Mouse (Mus musculus) hindbrain, embryonic 14.5 days (tissue): ENCODE data around the gene Nynrin. TPM values are rescaled to one million over a fixed set of nuclear protein-coding genes. Genes with fewer than 3 reads are reported as not detected.

Experiments used
- ATAC-seq: fragments of 200-750 bp; cut with Nextera tagmentation; 2 replicates; pipeline ENCODE4 v1.8.0; 2017; ENCODE audit warnings: moderate number of reproducible peaks, mild to moderate bottlenecking, moderate TSS enrichment, moderate library complexity; ENCODE audit not compliant: low FRiP score
- DNase-seq: peaks from one replicate; pipeline ENCODE4 v3.0.0-alpha.2; 2015; ENCODE audit warnings: low spot score
- H3K27ac ChIP-seq: fragments of 300-500 bp; sonication (generic); 2 replicates; pipeline ENCODE4 v1.5.1; 2014; ENCODE audit warnings: mild to moderate bottlenecking, moderate library complexity
- H3K27me3 ChIP-seq: fragments of 300-500 bp; sonication (generic); 2 replicates; pipeline ENCODE4 v1.6.1; 2014; ENCODE audit warnings: mild to moderate bottlenecking, low read length, mixed read lengths; ENCODE audit not compliant: control insufficient read depth, insufficient read depth
- H3K36me3 ChIP-seq: fragments of 300-500 bp; sonication (generic); replicated peaks from 2 replicates; pipeline ENCODE4 v1.6.1; 2014; ENCODE audit not compliant: control insufficient read depth, insufficient read depth
- H3K4me1 ChIP-seq: fragments of 300-500 bp; sonication (generic); replicated peaks from 2 replicates; pipeline ENCODE4 v1.6.1; 2014; ENCODE audit warnings: antibody characterized with exemption, low read length, mixed read lengths; ENCODE audit not compliant: control insufficient read depth, insufficient read depth
- H3K4me2 ChIP-seq: fragments of 300-500 bp; sonication (generic); replicated peaks from 2 replicates; pipeline ENCODE4 v1.6.1; 2014; ENCODE audit warnings: mild to moderate bottlenecking, moderate library complexity
- H3K4me3 ChIP-seq: fragments of 300-500 bp; sonication (generic); replicated peaks from 2 replicates; pipeline ENCODE4 v1.5.1; 2014; ENCODE audit warnings: mild to moderate bottlenecking, low read length
- H3K9ac ChIP-seq: fragments of 300-500 bp; sonication (generic); 2 replicates; pipeline ENCODE4 v1.6.1; 2014
- H3K9me3 ChIP-seq: fragments of 300-500 bp; sonication (generic); 2 replicates; pipeline ENCODE4 v1.6.1; 2016; ENCODE audit warnings: low read length; ENCODE audit not compliant: control insufficient read depth
- WGBS: fragments of 180-500 bp; shearing (Covaris S2); extraction: QIAGEN DNeasy Blood & Tissue Kit; methylation state at CpG from one replicate; pipeline ENCODE4 v1.1.7; 2014; 5-methylcytosine and 5-hydroxymethylcytosine counted together
- polyA plus RNA-seq: library from polyadenylated mRNA; unstranded; fragments of >200 nt; fragmentation: Nextera tagmentation; extraction: Ambion mirVana; gene quantifications from 2 replicates; pipeline ENCODE4 v1.2.1, GENCODE M21; 2014

Nynrin gene
- polyA plus RNA-seq, 1 experiment from 2014 or later, result 10.8 TPM

DNA sequence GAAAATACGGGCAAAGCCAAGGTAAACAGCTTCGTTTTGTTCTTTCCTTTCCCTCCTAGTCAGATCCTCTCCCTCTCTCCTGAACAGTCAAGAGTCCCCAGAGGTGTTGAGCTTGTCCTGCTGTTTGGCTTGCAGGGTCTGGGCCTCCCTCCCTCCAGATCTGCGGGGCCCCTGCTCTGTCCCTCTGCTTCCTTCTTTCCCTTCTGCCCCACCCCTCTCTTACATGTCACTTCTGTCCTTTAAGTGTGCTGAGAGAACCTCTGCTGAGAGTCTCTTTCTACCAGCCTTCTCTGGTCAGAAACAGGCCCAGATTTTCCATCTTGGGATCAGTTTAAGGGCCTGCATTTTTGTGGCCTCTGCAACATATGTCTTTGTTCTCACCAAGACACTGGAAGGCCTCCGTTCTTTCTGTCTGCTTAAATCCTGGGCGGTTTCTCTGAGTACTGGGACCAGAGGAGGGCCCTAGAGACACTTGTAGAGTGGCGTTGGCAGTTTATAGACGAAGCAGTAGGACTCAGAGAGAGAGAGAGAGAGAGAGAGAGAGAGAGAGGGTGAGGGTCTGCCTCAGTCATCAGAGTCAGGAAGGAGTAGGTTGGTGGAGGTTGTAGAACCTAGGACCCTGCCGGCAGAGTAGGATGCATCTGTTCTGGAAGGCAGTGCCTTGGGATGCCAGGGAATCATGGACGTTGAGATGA is 743 bp downstream of the Nynrin start:
- peak overlapping the region; percentile 68 for H3K4me3 ChIP-seq
- H3K4me2 ChIP-seq, result peak overlapping the region; percentile 88
- no peaks in the 10 kb centered on the region for H3K27me3 ChIP-seq
- DNase-seq, result no peak
- no peaks in the 10 kb centered on the region for H3K36me3 ChIP-seq
- peak overlapping the region; percentile 88 for H3K9ac ChIP-seq
- H3K9me3 ChIP-seq, result no peaks in the 10 kb centered on the region
- WGBS, result 0% methylated on average over 9 of the region's 9 CpGs
- peak overlapping the region; percentile 86 for H3K27ac ChIP-seq
- ATAC-seq, result peak; percentile 6; the same call in 1 of the 2 replicates
- H3K4me1 ChIP-seq, result peaks cover 48% of the 10 kb centered on the region

DNA sequence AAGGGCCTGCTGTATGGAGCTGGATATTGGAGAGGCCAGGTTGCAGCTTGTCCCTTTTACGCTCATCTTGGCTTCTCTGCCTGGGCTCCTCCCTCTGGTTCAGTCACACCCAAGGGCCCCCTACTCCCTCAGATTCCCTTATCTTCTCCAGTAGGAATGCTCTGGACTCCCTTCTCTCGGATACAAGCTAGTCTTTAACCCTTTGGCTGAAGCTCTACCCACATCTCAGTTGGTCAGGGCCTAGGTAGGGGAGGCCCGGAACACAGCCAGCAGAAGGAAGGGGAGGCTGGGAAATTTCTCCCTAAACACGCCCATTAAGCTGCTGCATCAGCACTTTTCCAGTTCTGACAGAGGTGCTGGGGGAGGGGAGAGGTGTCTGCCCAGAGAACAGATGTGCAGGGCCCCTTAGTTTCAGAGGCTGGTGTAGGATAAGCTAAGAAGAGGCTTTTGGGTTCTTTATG is 1.3 kb downstream of the Nynrin start:
- Histone ChIP-seq H3K9me3 (no peaks in the 10 kb centered on the region), H3K4me3 (peak overlapping the region; percentile 68), H3K9ac (peak overlapping the region; percentile 88), H3K4me1 (peaks cover 48% of the 10 kb centered on the region), H3K4me2 (peak overlapping the region; percentile 88), H3K36me3 (no peaks in the 10 kb centered on the region), H3K27ac (peak overlapping the region; percentile 86), H3K27me3 (no peaks in the 10 kb centered on the region)
- WGBS, result 4% methylated on average over 4 of the region's 4 CpGs
- DNase-seq (peak; percentile 56), ATAC-seq (peak; percentile 15; the same call in 1 of the 2 replicates)

GRCm38 (mm10) chr14:55857588-55857987 is 3.8 kb downstream of the Nynrin start:
- Histone ChIP-seq H3K27ac (no peak overlapping the region), H3K9me3 (no peaks in the 10 kb centered on the region), H3K4me2 (peak overlapping the region; percentile 88), H3K27me3 (no peaks in the 10 kb centered on the region), H3K4me1 (peaks cover 44% of the 10 kb centered on the region), H3K36me3 (0 out of 2 replicates have a peak, but pooled peaks cover under 1% of the 10 kb centered on the region), H3K9ac (0 out of 2 replicates have a peak overlapping the region, but pooled peaks have one; percentile 4), H3K4me3 (no peak overlapping the region)
- 69% methylated on average over 4 of the region's 4 CpGs for WGBS
- no peak for ATAC-seq
- DNase-seq, result no peak

GRCm38 (mm10) chr14:55862186-55862585 is 8.4 kb downstream of the Nynrin start:
- Histone ChIP-seq H3K4me1 (peaks cover 14% of the 10 kb centered on the region), H3K4me3 (no peak overlapping the region), H3K27me3 (no peaks in the 10 kb centered on the region), H3K9ac (no peak overlapping the region), H3K9me3 (no peaks in the 10 kb centered on the region), H3K36me3 (peaks cover 37% of the 10 kb centered on the region), H3K27ac (no peak overlapping the region), H3K4me2 (no peak overlapping the region)
- DNase-seq, result no peak
- ATAC-seq, result no peak
- WGBS, result 87% methylated on average over 6 of the region's 6 CpGs

DNA sequence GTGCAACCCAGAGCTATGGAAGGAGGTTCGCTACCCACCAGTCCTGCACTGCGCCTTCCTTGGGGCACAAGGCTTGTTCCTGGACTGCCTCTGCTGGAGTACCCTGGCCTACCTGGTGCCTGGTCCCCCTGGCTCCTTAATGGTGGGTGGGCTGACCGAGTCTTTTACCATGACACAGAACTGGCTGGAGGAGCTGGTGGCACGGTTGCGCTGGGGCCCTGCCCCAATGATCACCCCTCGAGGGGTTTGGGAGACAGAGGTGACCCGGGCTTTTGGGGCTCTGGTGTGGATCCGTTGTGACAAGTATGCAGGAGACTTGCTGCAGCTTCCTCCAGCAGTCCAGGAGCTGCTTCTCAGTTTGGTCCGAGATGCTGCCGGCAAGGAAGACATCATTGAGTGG is 9.2 kb downstream of the Nynrin start:
- no peak overlapping the region for H3K4me3 ChIP-seq
- no peak overlapping the region for H3K4me2 ChIP-seq
- H3K36me3 ChIP-seq, result peaks cover 44% of the 10 kb centered on the region
- H3K9ac ChIP-seq, result no peak overlapping the region
- H3K9me3 ChIP-seq, result no peaks in the 10 kb centered on the region
- peaks cover 6% of the 10 kb centered on the region for H3K4me1 ChIP-seq
- no peaks in the 10 kb centered on the region for H3K27me3 ChIP-seq
- H3K27ac ChIP-seq, result no peak overlapping the region
- ATAC-seq (peak; percentile 29; the same call in 1 of the 2 replicates), DNase-seq (no peak)
- 97% methylated on average over 10 of the region's 10 CpGs for WGBS

- H3K9me3 ChIP-seq, result no peaks in the 10 kb centered on the region
- WGBS, result 24% methylated on average over 7 of the region's 7 CpGs
- peaks cover 52% of the 10 kb centered on the region for H3K36me3 ChIP-seq
- peak; percentile 76 for DNase-seq
- ATAC-seq, result no peak
- H3K9ac ChIP-seq, result no peak overlapping the region
- no peaks in the 10 kb centered on the region for H3K27me3 ChIP-seq
- no peak overlapping the region for H3K4me2 ChIP-seq
- H3K4me3 ChIP-seq, result no peak overlapping the region
- H3K27ac ChIP-seq, result no peak overlapping the region
- H3K4me1 ChIP-seq, result peaks cover 3% of the 10 kb centered on the region; the same call in 1 of the 2 replicates
Observed at GRCm38 (mm10) chr14:55863773-55864172, 10.0 kb downstream of the Nynrin start.

GRCm38 (mm10) chr14:55866962-55867361 is 13.2 kb downstream of the Nynrin start:
- Histone ChIP-seq H3K9me3 (no peaks in the 10 kb centered on the region), H3K4me3 (no peak overlapping the region), H3K27me3 (no peaks in the 10 kb centered on the region), H3K4me2 (no peak overlapping the region), H3K27ac (no peak overlapping the region), H3K4me1 (no peaks in the 10 kb centered on the region), H3K9ac (no peak overlapping the region), H3K36me3 (peaks cover 84% of the 10 kb centered on the region)
- DNase-seq (peak; percentile 80), ATAC-seq (no peak)
- 37% methylated on average over 4 of the region's 4 CpGs for WGBS

GRCm38 (mm10) chr14:55868230-55869026 is 14.6 kb downstream of the Nynrin start:
- Histone ChIP-seq H3K27me3 (no peaks in the 10 kb centered on the region), H3K4me3 (no peak overlapping the region), H3K4me2 (no peak overlapping the region), H3K36me3 (peaks cover 91% of the 10 kb centered on the region), H3K9me3 (no peaks in the 10 kb centered on the region), H3K4me1 (no peaks in the 10 kb centered on the region), H3K27ac (no peak overlapping the region), H3K9ac (no peak overlapping the region)
- no peak for ATAC-seq
- 88% methylated on average over 14 of the region's 14 CpGs for WGBS
- no peak for DNase-seq

DNA sequence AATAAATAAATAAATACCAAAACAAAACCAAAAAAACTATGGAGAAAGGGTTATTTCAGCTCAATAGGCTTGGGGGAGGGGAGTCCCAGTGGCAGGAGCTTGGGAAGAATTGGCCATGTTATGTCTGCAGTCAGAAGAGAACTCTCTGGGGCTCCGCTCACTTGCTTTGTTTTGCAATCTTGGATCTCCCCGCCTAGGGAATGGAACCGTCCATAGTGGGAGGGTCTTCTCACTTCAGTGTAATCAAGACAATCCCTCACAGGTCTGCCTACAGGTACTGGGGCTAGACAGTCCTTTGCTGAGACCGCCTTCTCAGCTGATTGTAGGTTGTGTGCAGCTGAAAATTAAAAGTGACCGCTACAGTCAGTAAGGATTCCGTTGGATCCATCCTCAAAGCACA is 15.7 kb downstream of the Nynrin start:
- DNase-seq (no peak), ATAC-seq (no peak)
- Histone ChIP-seq H3K9me3 (no peaks in the 10 kb centered on the region), H3K4me2 (no peak overlapping the region), H3K36me3 (peaks cover 83% of the 10 kb centered on the region), H3K27ac (no peak overlapping the region), H3K4me1 (no peaks in the 10 kb centered on the region), H3K4me3 (no peak overlapping the region), H3K27me3 (no peaks in the 10 kb centered on the region), H3K9ac (no peak overlapping the region)
- WGBS, result 95% methylated on average over 6 of the region's 6 CpGs
